Mouse (Mus musculus) hindbrain, embryonic 11.5 days (tissue): ENCODE measurements around the gene Prkcb. TPM values are rescaled to one million over a fixed set of nuclear protein-coding genes. Genes with fewer than 3 reads are reported as not detected.

ENCODE experiments used
- ATAC-seq: fragments of 200-750 bp; cut with Nextera tagmentation; 2 replicates; pipeline ENCODE4 v1.8.0; 2017; ENCODE audit warnings: mild to moderate bottlenecking, moderate TSS enrichment, moderate library complexity; ENCODE audit not compliant: low FRiP score
- DNase-seq: peaks from one replicate; pipeline ENCODE4 v3.0.0-alpha.2; 2015; ENCODE audit warnings: low spot score
- H3K27ac ChIP-seq: fragments of 300-500 bp; sonication (generic); 2 replicates; pipeline ENCODE4 v1.5.1; 2014; ENCODE audit warnings: mild to moderate bottlenecking, low read depth, low read length
- H3K27me3 ChIP-seq: fragments of 300-500 bp; sonication (generic); 2 replicates; pipeline ENCODE4 v1.6.1; 2014; ENCODE audit warnings: mild to moderate bottlenecking, low read length, moderate library complexity, mixed read lengths; ENCODE audit not compliant: control insufficient read depth, insufficient read depth
- H3K36me3 ChIP-seq: fragments of 300-500 bp; sonication (generic); 2 replicates; pipeline ENCODE4 v1.6.1; 2014; ENCODE audit warnings: mild to moderate bottlenecking, low read length, moderate library complexity, mixed read lengths; ENCODE audit not compliant: control insufficient read depth, insufficient read depth
- H3K4me1 ChIP-seq: fragments of 300-500 bp; sonication (generic); replicated peaks from 2 replicates; pipeline ENCODE4 v1.6.1; 2014; ENCODE audit warnings: low read length, mixed read lengths; ENCODE audit not compliant: control insufficient read depth, insufficient read depth
- H3K4me2 ChIP-seq: fragments of 300-500 bp; sonication (generic); replicated peaks from 2 replicates; pipeline ENCODE4 v1.6.1; 2014; ENCODE audit warnings: mild to moderate bottlenecking, low read depth, low read length
- H3K4me3 ChIP-seq: fragments of 300-500 bp; sonication (generic); 2 replicates; pipeline ENCODE4 v1.5.1; 2014; ENCODE audit warnings: low read depth, low read length
- H3K9ac ChIP-seq: fragments of 300-500 bp; sonication (generic); 2 replicates; pipeline ENCODE4 v1.6.1; 2014; ENCODE audit warnings: low read depth, low read length
- H3K9me3 ChIP-seq: fragments of 300-500 bp; sonication (generic); 2 replicates; pipeline ENCODE4 v1.6.1; 2016; ENCODE audit warnings: low read length; ENCODE audit not compliant: control insufficient read depth
- WGBS: fragments of 180-500 bp; shearing (Covaris S2); extraction: QIAGEN DNeasy Blood & Tissue Kit; methylation state at CpG from one replicate; pipeline ENCODE4 v1.1.7; 2014; 5-methylcytosine and 5-hydroxymethylcytosine counted together
- polyA plus RNA-seq: library from polyadenylated mRNA; unstranded; fragments of >200 nt; fragmentation: Nextera tagmentation; extraction: Ambion mirVana; gene quantifications from 2 replicates; pipeline ENCODE4 v1.2.1, GENCODE M21; 2014

The Prkcb gene
- polyA plus RNA-seq, 1 experiment from 2014 or later, result 22.3 TPM

DNA sequence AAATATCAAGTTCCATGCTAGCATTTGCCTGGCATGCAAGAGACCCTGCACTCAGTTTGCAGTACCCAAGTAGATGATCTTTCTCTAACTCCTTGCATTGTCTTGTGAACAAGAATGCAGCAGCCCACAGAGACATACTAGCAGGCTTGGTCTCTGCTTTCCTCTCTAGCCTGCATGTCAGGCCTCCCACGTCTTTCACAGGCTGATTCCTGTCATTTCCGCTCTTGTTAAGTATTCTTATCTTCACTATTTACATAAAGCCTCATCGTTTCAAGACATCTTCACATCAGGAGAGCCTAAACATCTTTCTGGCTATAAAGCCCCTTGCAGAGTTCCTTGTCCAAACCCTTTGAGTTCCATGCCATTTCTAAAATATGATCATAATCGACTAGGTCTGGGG lies 320.9 kb downstream of the Prkcb start:
- no peaks in the 10 kb centered on the region for H3K27me3 ChIP-seq
- no peak overlapping the region for H3K4me3 ChIP-seq
- H3K4me2 ChIP-seq, result no peak overlapping the region
- WGBS, result 86% methylated on average over 4 of the region's 4 CpGs
- DNase-seq (no peak), ATAC-seq (no peak)
- no peaks in the 10 kb centered on the region for H3K36me3 ChIP-seq
- H3K27ac ChIP-seq, result no peak overlapping the region
- no peak overlapping the region for H3K9ac ChIP-seq
- no peaks in the 10 kb centered on the region for H3K4me1 ChIP-seq
- no peaks in the 10 kb centered on the region for H3K9me3 ChIP-seq

DNA sequence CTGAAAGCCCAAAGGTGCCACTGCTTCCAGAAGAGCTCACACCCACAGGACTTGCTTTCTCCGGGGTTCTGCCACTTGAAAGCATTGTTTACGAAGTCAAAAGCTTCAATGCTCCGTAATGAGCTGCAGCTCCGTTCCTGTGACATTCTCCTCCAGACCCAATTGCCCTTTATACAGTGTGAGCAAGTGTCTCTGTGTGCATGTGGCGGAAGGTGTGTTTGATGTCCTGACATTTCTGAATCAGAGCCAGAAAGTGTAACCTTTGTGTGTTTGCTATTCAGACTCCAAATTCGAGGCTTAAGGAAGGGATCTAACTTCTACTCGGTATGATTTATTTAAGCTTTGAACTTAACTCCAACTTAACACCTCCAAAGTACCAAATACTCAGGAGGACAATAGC lies 321.6 kb downstream of the Prkcb start:
- no peak overlapping the region for H3K27ac ChIP-seq
- no peak overlapping the region for H3K4me2 ChIP-seq
- H3K4me1 ChIP-seq, result no peaks in the 10 kb centered on the region
- no peaks in the 10 kb centered on the region for H3K9me3 ChIP-seq
- ATAC-seq, result no peak
- no peaks in the 10 kb centered on the region for H3K27me3 ChIP-seq
- H3K9ac ChIP-seq, result no peak overlapping the region
- WGBS, result 84% methylated on average over 7 of the region's 7 CpGs
- DNase-seq, result no peak
- H3K4me3 ChIP-seq, result no peak overlapping the region
- no peaks in the 10 kb centered on the region for H3K36me3 ChIP-seq

DNA sequence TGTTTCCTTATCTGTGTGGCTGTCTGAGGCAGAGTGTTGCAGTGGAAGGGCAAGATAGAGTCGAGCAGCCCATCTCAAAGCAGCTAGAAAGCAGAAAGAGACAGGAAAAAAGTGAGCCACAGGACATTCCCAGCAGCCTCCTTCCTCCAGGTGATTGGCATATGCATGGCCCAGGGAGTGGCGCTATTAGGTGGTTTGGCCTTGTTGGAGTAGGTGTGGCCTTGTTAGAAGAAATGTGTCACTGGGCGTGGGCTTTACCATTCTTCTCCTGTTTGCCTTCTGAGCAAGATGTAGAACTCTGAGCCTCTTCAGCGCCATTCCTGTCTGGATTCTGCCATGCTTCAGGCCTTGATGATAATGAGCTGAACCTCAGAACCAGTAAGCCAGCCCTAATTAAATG lies 325.3 kb downstream of the Prkcb start:
- no peak overlapping the region for H3K4me3 ChIP-seq
- no peaks in the 10 kb centered on the region for H3K36me3 ChIP-seq
- no peaks in the 10 kb centered on the region for H3K27me3 ChIP-seq
- no peaks in the 10 kb centered on the region for H3K9me3 ChIP-seq
- no peak overlapping the region for H3K4me2 ChIP-seq
- H3K27ac ChIP-seq, result no peak overlapping the region
- 86% methylated on average over 4 of the region's 4 CpGs for WGBS
- no peak overlapping the region for H3K9ac ChIP-seq
- ATAC-seq, result no peak
- DNase-seq, result no peak
- H3K4me1 ChIP-seq, result no peaks in the 10 kb centered on the region

DNA sequence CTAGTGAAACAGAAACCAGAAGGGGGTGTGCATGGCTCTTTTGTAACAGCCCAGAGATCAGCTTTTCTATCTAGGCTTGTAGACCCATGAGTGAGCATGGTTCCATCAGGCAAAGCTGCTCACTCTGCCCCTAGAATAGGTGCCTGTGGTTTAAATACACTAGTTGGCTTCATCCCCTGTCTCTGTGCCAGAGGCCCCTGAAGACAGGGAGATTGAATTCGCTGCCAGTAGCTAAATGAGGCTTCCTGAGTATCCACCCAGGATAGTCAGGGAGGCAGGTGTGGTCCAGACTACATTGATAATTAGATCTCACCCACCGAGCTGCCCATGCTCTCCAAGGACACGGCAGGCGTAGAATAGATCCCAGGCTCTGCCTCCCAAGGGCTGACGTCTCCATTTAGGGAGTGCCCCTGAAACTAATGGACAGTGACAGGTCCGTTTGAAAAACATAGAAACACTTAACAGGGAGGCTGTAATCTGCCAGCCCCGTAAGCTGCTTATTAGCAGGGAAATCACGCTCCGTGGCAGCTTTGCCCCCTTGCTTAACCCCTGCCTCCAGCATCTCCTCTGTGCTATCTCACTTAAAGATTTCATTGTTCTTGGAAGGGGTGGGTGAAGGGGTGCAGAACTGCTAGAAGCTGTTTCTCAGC lies 333.7 kb downstream of the Prkcb start:
- no peak overlapping the region for H3K4me2 ChIP-seq
- H3K4me3 ChIP-seq, result no peak overlapping the region
- H3K36me3 ChIP-seq, result no peaks in the 10 kb centered on the region
- H3K9me3 ChIP-seq, result no peaks in the 10 kb centered on the region
- ATAC-seq (peak; percentile 83), DNase-seq (peak; percentile 46)
- H3K27me3 ChIP-seq, result no peaks in the 10 kb centered on the region
- peak overlapping the region; percentile 47; the same call in 1 of the 2 replicates for H3K27ac ChIP-seq
- H3K9ac ChIP-seq, result no peak overlapping the region
- no peaks in the 10 kb centered on the region for H3K4me1 ChIP-seq
- WGBS, result 43% methylated on average over 9 of the region's 9 CpGs

DNA sequence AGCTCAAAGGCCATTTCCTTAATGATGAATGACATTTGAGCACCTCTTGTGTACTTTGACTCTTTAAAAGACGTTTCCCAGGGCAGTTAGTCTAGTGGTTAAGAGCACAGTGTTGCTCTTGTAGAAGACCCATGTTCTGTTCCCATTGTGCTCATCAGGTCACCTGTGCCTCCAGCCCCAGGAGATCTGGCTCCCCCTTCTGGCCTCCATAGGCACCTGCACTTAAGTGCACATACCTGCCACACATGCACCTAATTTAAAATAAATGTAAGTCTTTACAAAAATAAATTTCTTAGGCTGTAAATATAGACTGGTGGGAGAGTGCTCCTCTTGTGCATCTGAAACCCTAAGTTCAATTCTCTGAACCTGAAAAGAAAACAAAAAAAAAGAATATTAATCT lies 335.2 kb downstream of the Prkcb start:
- H3K4me1 ChIP-seq, result no peaks in the 10 kb centered on the region
- H3K4me3 ChIP-seq, result no peak overlapping the region
- ATAC-seq (no peak), DNase-seq (no peak)
- H3K36me3 ChIP-seq, result no peaks in the 10 kb centered on the region
- H3K27me3 ChIP-seq, result no peaks in the 10 kb centered on the region
- H3K9ac ChIP-seq, result no peak overlapping the region
- H3K27ac ChIP-seq, result no peak overlapping the region
- H3K4me2 ChIP-seq, result no peak overlapping the region
- 69% methylated on average over 1 of the region's 1 CpGs for WGBS
- H3K9me3 ChIP-seq, result no peaks in the 10 kb centered on the region

DNA sequence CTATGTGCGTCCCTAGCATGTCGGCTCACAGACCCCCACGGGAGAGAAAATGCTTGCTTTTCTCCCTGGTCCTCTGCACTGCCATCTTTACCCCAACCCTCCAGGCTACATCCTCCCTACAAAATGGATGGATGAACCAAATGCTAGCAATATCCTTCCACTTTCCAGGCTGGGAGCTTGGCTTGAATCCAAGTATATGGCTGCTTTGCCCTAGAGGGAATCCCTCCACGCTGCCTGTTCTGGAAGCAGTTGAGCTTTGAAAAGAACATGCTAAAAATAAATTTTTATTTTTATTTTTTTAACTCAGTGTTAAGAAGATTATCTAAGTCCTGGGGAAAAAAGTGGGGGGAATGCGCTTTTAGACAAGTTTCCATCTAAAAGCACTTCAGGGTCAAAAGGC lies 339.5 kb downstream of the Prkcb start:
- Histone ChIP-seq H3K4me2 (no peak overlapping the region), H3K4me1 (no peaks in the 10 kb centered on the region), H3K36me3 (no peaks in the 10 kb centered on the region), H3K9ac (no peak overlapping the region), H3K9me3 (no peaks in the 10 kb centered on the region), H3K4me3 (no peak overlapping the region), H3K27ac (no peak overlapping the region), H3K27me3 (no peaks in the 10 kb centered on the region)
- ATAC-seq (no peak), DNase-seq (no peak)
- WGBS, result 92% methylated on average over 5 of the region's 5 CpGs

DNA sequence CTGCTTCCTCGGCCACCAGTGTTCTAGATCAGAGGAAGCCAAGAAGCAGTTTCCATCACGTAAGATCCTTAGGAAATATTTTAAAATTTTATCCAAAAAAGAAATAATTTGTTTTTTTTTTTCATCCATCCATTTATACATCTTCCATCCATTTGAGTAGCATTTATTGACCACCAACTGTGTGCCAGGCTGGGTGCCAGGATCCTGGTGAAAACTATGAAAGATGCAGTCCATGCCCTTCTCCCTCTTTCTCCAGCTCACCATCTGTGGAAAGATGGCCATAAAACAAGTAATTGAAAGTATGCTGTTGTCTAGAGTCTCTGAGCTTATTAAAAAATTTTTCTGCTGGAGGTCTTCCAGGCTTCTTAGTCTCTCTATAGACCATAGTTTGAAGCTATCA lies 341.8 kb downstream of the Prkcb start:
- no peaks in the 10 kb centered on the region for H3K36me3 ChIP-seq
- H3K27me3 ChIP-seq, result no peaks in the 10 kb centered on the region
- no peak overlapping the region for H3K27ac ChIP-seq
- H3K9me3 ChIP-seq, result no peaks in the 10 kb centered on the region
- no peaks in the 10 kb centered on the region for H3K4me1 ChIP-seq
- ATAC-seq (no peak), DNase-seq (no peak)
- H3K4me3 ChIP-seq, result no peak overlapping the region
- no peak overlapping the region for H3K9ac ChIP-seq
- no peak overlapping the region for H3K4me2 ChIP-seq
- WGBS, result 92% methylated on average over 2 of the region's 2 CpGs

DNA sequence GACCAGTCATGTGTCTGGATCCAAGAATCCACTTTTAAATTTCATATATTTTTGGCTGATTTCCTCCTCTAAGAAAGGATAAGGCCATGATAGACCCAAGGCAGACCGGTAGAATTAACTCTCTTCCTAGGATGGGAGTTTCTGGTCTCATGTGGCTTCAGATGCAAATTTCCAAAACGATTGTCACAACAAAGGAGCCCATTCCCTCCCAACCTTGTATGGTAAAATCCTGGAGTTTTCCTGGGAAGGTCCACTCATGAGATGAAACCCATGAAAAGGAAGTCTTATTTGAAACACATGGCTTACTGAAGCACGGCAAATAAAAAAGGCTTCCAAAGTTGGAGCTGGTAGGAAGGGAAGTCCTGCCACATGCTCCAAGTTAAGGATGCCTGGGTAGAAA lies 342.6 kb downstream of the Prkcb start:
- no peak overlapping the region for H3K27ac ChIP-seq
- no peak overlapping the region for H3K4me2 ChIP-seq
- WGBS, result 62% methylated on average over 3 of the region's 3 CpGs
- H3K9me3 ChIP-seq, result no peaks in the 10 kb centered on the region
- no peaks in the 10 kb centered on the region for H3K36me3 ChIP-seq
- H3K27me3 ChIP-seq, result no peaks in the 10 kb centered on the region
- H3K9ac ChIP-seq, result no peak overlapping the region
- DNase-seq (no peak), ATAC-seq (no peak)
- H3K4me3 ChIP-seq, result no peak overlapping the region
- H3K4me1 ChIP-seq, result no peaks in the 10 kb centered on the region

DNA sequence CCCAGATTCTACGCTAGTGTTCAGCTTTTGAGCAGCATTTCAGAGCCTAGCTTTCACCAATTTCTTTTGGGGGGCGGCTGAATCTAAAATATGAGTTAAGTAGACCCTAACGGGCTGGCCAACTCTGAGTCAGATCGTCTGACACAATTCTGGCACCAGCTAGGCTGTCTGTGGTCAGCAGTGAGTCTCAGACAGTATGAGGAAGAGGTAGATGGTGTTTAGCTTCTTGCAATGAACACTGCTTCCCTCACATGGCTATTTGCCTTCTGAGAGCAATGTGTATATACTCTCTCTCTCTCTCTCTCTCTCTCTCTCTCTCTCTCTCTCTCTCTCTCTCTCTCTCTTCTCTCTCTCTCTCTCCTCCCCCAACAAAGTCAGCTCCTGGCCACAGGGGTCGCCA lies 344.4 kb downstream of the Prkcb start:
- no peaks in the 10 kb centered on the region for H3K4me1 ChIP-seq
- H3K9me3 ChIP-seq, result no peaks in the 10 kb centered on the region
- no peaks in the 10 kb centered on the region for H3K36me3 ChIP-seq
- H3K4me2 ChIP-seq, result no peak overlapping the region
- 82% methylated on average over 5 of the region's 5 CpGs for WGBS
- no peaks in the 10 kb centered on the region for H3K27me3 ChIP-seq
- no peak overlapping the region for H3K27ac ChIP-seq
- no peak overlapping the region for H3K4me3 ChIP-seq
- ATAC-seq (no peak), DNase-seq (no peak)
- H3K9ac ChIP-seq, result no peak overlapping the region
